Mouse (Mus musculus): Measurements from ENCODE around the gene Maz. TPM values are rescaled to one million over a fixed set of nuclear protein-coding genes. Genes with fewer than 3 reads are reported as not detected.

The Maz gene
- polyA plus RNA-seq, 1 experiment from 2014 or later, result 63.1 TPM

GRCm38 (mm10) chr7:126976878-126977459 is 49.9 kb downstream of the Maz start:
- no peak overlapping the region for H3K27ac ChIP-seq (replicated peaks; ENCODE audit: low read depth, low read length)
- no peaks in the 10 kb centered on the region for H3K4me1 ChIP-seq (ENCODE audit: control insufficient read depth, insufficient read depth, low read length)
- H3K4me2 ChIP-seq (ENCODE audit: low read depth, low read length), result peak overlapping the region; percentile 65
- no peaks in the 10 kb centered on the region for H3K9me3 ChIP-seq (replicated peaks; ENCODE audit: control insufficient read depth, low read length)
- DNase-seq (ENCODE audit: low spot score) (no peak), ATAC-seq (replicated peaks; ENCODE audit: insufficient number of reproducible peaks, low FRiP score, low TSS enrichment, low read depth) (no peak)
- peak overlapping the region; percentile 93 for H3K9ac ChIP-seq (replicated peaks; ENCODE audit: low read length)
- 27% methylated on average over 14 of the region's 14 CpGs for WGBS
- H3K27me3 ChIP-seq (ENCODE audit: control insufficient read depth, insufficient read depth, low read length), result no peaks in the 10 kb centered on the region
- H3K4me3 ChIP-seq (ENCODE audit: low read depth, low read length), result peak overlapping the region; percentile 89
- peaks cover 5% of the 10 kb centered on the region for H3K36me3 ChIP-seq (replicated peaks; ENCODE audit: control insufficient read depth, insufficient read depth, low read depth, low read length)

GRCm38 (mm10) chr7:126975950-126976866 is 50.6 kb downstream of the Maz start, which contains the start of gene Cdiptos:
Gene Cdiptos, minus strand, starts transcription at chr7:126976098.
- Histone ChIP-seq H3K27me3 (ENCODE audit: control insufficient read depth, insufficient read depth, low read length) (no peaks in the 10 kb centered on the region), H3K9me3 (replicated peaks; ENCODE audit: control insufficient read depth, low read length) (no peaks in the 10 kb centered on the region), H3K4me3 (ENCODE audit: low read depth, low read length) (peak within 1 kb of the TSS; percentile 89), H3K9ac (replicated peaks; ENCODE audit: low read length) (peak within 1 kb of the TSS; percentile 93), H3K27ac (replicated peaks; ENCODE audit: low read depth, low read length) (peak within 1 kb of the TSS; percentile 82), H3K4me1 (ENCODE audit: control insufficient read depth, insufficient read depth, low read length) (no peaks in the 10 kb centered on the region), H3K36me3 (replicated peaks; ENCODE audit: control insufficient read depth, insufficient read depth, low read depth, low read length) (peaks cover 5% of the 10 kb centered on the region), H3K4me2 (ENCODE audit: low read depth, low read length) (peak within 1 kb of the TSS; percentile 65)
- DNase-seq (ENCODE audit: low spot score), result peak; percentile 98
- peak; percentile 92 for ATAC-seq (replicated peaks; ENCODE audit: insufficient number of reproducible peaks, low FRiP score, low TSS enrichment, low read depth)
- WGBS, result under 1% methylated on average over 55 of the region's 55 CpGs

GRCm38 (mm10) chr7:126975893-126975949 is 51.1 kb downstream of the Maz start, which contains the start of gene Cdipt:
Gene Cdipt, plus strand, starts transcription at chr7:126975914.
- Histone ChIP-seq H3K4me1 (ENCODE audit: control insufficient read depth, insufficient read depth, low read length) (no peaks in the 10 kb centered on the region), H3K27ac (replicated peaks; ENCODE audit: low read depth, low read length) (peak within 1 kb of the TSS; percentile 82), H3K4me2 (ENCODE audit: low read depth, low read length) (peak within 1 kb of the TSS; percentile 65), H3K9me3 (replicated peaks; ENCODE audit: control insufficient read depth, low read length) (no peaks in the 10 kb centered on the region), H3K9ac (replicated peaks; ENCODE audit: low read length) (peak within 1 kb of the TSS; percentile 93), H3K36me3 (replicated peaks; ENCODE audit: control insufficient read depth, insufficient read depth, low read depth, low read length) (peaks cover 5% of the 10 kb centered on the region), H3K27me3 (ENCODE audit: control insufficient read depth, insufficient read depth, low read length) (no peaks in the 10 kb centered on the region), H3K4me3 (ENCODE audit: low read depth, low read length) (peak within 1 kb of the TSS; percentile 89)
- no peak for DNase-seq (ENCODE audit: low spot score)
- WGBS, result 7% methylated on average over 1 of the region's 1 CpGs
- no peak for ATAC-seq (replicated peaks; ENCODE audit: insufficient number of reproducible peaks, low FRiP score, low TSS enrichment, low read depth)

GRCm38 (mm10) chr7:126975493-126975892 is 51.3 kb downstream of the Maz start:
- DNase-seq (ENCODE audit: low spot score) (no peak), ATAC-seq (replicated peaks; ENCODE audit: insufficient number of reproducible peaks, low FRiP score, low TSS enrichment, low read depth) (no peak)
- H3K27me3 ChIP-seq (ENCODE audit: control insufficient read depth, insufficient read depth, low read length), result no peaks in the 10 kb centered on the region
- H3K27ac ChIP-seq (replicated peaks; ENCODE audit: low read depth, low read length), result no peak overlapping the region
- no peaks in the 10 kb centered on the region for H3K9me3 ChIP-seq (replicated peaks; ENCODE audit: control insufficient read depth, low read length)
- 15% methylated on average over 8 of the region's 8 CpGs for WGBS
- H3K4me2 ChIP-seq (ENCODE audit: low read depth, low read length), result peak overlapping the region; percentile 16
- H3K36me3 ChIP-seq (replicated peaks; ENCODE audit: control insufficient read depth, insufficient read depth, low read depth, low read length), result peaks cover 5% of the 10 kb centered on the region
- H3K9ac ChIP-seq (replicated peaks; ENCODE audit: low read length), result peak overlapping the region; percentile 25; the same call in 1 of the 2 replicates
- H3K4me3 ChIP-seq (ENCODE audit: low read depth, low read length), result peak overlapping the region; percentile 11
- H3K4me1 ChIP-seq (ENCODE audit: control insufficient read depth, insufficient read depth, low read length), result no peaks in the 10 kb centered on the region

Small RNAs within 50 kb of the gene (microRNA-seq; reads per million reads assigned to microRNA genes)
- gene Gm44343 (ENCODE audit: borderline number of aligned reads), result not detected

Other genes starting within 250 kb of the Maz start
- 0.18 and 0.27 TPM in 2 replicates for gene Tbx6, start 245.6 kb downstream of the Maz start, polyA plus RNA-seq (2014; fragmentation: Nextera tagmentation; extraction: Ambion mirVana)
- gene Ppp4c, start 234.5 kb downstream of the Maz start, polyA plus RNA-seq (2014; fragmentation: Nextera tagmentation; extraction: Ambion mirVana), result 374 and 401 TPM in 2 replicates
- gene Fam57b, start 229.4 kb downstream of the Maz start, polyA plus RNA-seq (2014; fragmentation: Nextera tagmentation; extraction: Ambion mirVana), result 2.4 and 2.5 TPM in 2 replicates
- gene 4930451I11Rik, start 195.4 kb downstream of the Maz start, polyA plus RNA-seq (2014; fragmentation: Nextera tagmentation; extraction: Ambion mirVana), result not detected in 2 replicates
- 1.5 and 1.7 TPM in 2 replicates for gene Doc2a, start 179.6 kb downstream of the Maz start, polyA plus RNA-seq (2014; fragmentation: Nextera tagmentation; extraction: Ambion mirVana)
- gene Hirip3, start 165.1 kb downstream of the Maz start, polyA plus RNA-seq (2014; fragmentation: Nextera tagmentation; extraction: Ambion mirVana), result 18.8 and 23.4 TPM in 2 replicates
- gene Ino80e, start 164.7 kb downstream of the Maz start, polyA plus RNA-seq (2014; fragmentation: Nextera tagmentation; extraction: Ambion mirVana), result 100 and 101 TPM in 2 replicates
- gene Taok2, start 142.3 kb downstream of the Maz start, polyA plus RNA-seq (2014; fragmentation: Nextera tagmentation; extraction: Ambion mirVana), result 21.6 and 23.6 TPM in 2 replicates
- gene Tmem219, start 104.1 kb downstream of the Maz start, polyA plus RNA-seq (2014; fragmentation: Nextera tagmentation; extraction: Ambion mirVana), result 15.8 and 18.4 TPM in 2 replicates
- 15.1 and 18.5 TPM in 2 replicates for gene Kctd13, start 98.2 kb downstream of the Maz start, polyA plus RNA-seq (2014; fragmentation: Nextera tagmentation; extraction: Ambion mirVana)
- gene Asphd1, start 77.5 kb downstream of the Maz start, polyA plus RNA-seq (2014; fragmentation: Nextera tagmentation; extraction: Ambion mirVana), result 0.60 TPM in 2 replicates
- gene Sez6l2, start 76.5 kb downstream of the Maz start, polyA plus RNA-seq (2014; fragmentation: Nextera tagmentation; extraction: Ambion mirVana), result 1.2 and 3.2 TPM in 2 replicates
- gene Cdipt, start 51.1 kb downstream of the Maz start, polyA plus RNA-seq (2014; fragmentation: Nextera tagmentation; extraction: Ambion mirVana), result 64.3 and 71.6 TPM in 2 replicates
- 1.0 and 2.0 TPM in 2 replicates for gene Cdiptos, start 50.9 kb downstream of the Maz start, polyA plus RNA-seq (2014; fragmentation: Nextera tagmentation; extraction: Ambion mirVana)
- gene Mvp, start 12.4 kb downstream of the Maz start, polyA plus RNA-seq (2014; fragmentation: Nextera tagmentation; extraction: Ambion mirVana), result 2.6 and 3.0 TPM in 2 replicates
- gene Pagr1b, start 10.6 kb downstream of the Maz start, polyA plus RNA-seq (2014; fragmentation: Nextera tagmentation; extraction: Ambion mirVana), result 0.32 and 0.53 TPM in 2 replicates
- 53.4 and 75.3 TPM in 2 replicates for gene Pagr1a, start 9.7 kb downstream of the Maz start, polyA plus RNA-seq (2014; fragmentation: Nextera tagmentation; extraction: Ambion mirVana)
- 52.7 and 56.0 TPM in 2 replicates for gene Gm42742, start 5.9 kb downstream of the Maz start, polyA plus RNA-seq (2014; fragmentation: Nextera tagmentation; extraction: Ambion mirVana)
- gene Prrt2, start 5.8 kb downstream of the Maz start, polyA plus RNA-seq (2014; fragmentation: Nextera tagmentation; extraction: Ambion mirVana), result 7.6 and 7.7 TPM in 2 replicates
- gene Kif22, start 15.4 kb upstream of the Maz start, polyA plus RNA-seq (2014; fragmentation: Nextera tagmentation; extraction: Ambion mirVana), result 192 and 199 TPM in 2 replicates
- gene Zg16, start 60.3 kb upstream of the Maz start, polyA plus RNA-seq (2014; fragmentation: Nextera tagmentation; extraction: Ambion mirVana), result not detected in 2 replicates
- 1.0 and 1.1 TPM in 2 replicates for gene AI467606, start 64.3 kb upstream of the Maz start, polyA plus RNA-seq (2014; fragmentation: Nextera tagmentation; extraction: Ambion mirVana)
- 2.5 and 3.0 TPM in 2 replicates for gene Qprt, start 95.2 kb upstream of the Maz start, polyA plus RNA-seq (2014; fragmentation: Nextera tagmentation; extraction: Ambion mirVana)
- gene Spn, start 110.8 kb upstream of the Maz start, polyA plus RNA-seq (2014; fragmentation: Nextera tagmentation; extraction: Ambion mirVana), result not detected in 2 replicates
- gene Cd2bp2, start 169.0 kb upstream of the Maz start, polyA plus RNA-seq (2014; fragmentation: Nextera tagmentation; extraction: Ambion mirVana), result 71.8 and 74.0 TPM in 2 replicates
- 15.8 and 19.2 TPM in 2 replicates for gene Tbc1d10b, start 181.4 kb upstream of the Maz start, polyA plus RNA-seq (2014; fragmentation: Nextera tagmentation; extraction: Ambion mirVana)
- gene Mylpf, start 181.9 kb upstream of the Maz start, polyA plus RNA-seq (2014; fragmentation: Nextera tagmentation; extraction: Ambion mirVana), result 19.8 and 22.8 TPM in 2 replicates
- gene Zfp553, start 206.0 kb upstream of the Maz start, polyA plus RNA-seq (2014; fragmentation: Nextera tagmentation; extraction: Ambion mirVana), result 20.9 and 22.5 TPM in 2 replicates
- gene Sept1, start 206.1 kb upstream of the Maz start, polyA plus RNA-seq (2014; fragmentation: Nextera tagmentation; extraction: Ambion mirVana), result 21.0 and 24.6 TPM in 2 replicates
- gene Zfp771, start 217.2 kb upstream of the Maz start, polyA plus RNA-seq (2014; fragmentation: Nextera tagmentation; extraction: Ambion mirVana), result 63.2 and 65.3 TPM in 2 replicates
- 253 and 266 TPM in 2 replicates for gene Dctpp1, start 233.7 kb upstream of the Maz start, polyA plus RNA-seq (2014; fragmentation: Nextera tagmentation; extraction: Ambion mirVana)
- 92.4 and 102 TPM in 2 replicates for gene Sephs2, start 247.0 kb upstream of the Maz start, polyA plus RNA-seq (2014; fragmentation: Nextera tagmentation; extraction: Ambion mirVana)

Measured in embryonic facial prominence, embryonic 11.5 days (tissue).